Mouse (Mus musculus): ENCODE data around the gene Shc2.

DNA sequence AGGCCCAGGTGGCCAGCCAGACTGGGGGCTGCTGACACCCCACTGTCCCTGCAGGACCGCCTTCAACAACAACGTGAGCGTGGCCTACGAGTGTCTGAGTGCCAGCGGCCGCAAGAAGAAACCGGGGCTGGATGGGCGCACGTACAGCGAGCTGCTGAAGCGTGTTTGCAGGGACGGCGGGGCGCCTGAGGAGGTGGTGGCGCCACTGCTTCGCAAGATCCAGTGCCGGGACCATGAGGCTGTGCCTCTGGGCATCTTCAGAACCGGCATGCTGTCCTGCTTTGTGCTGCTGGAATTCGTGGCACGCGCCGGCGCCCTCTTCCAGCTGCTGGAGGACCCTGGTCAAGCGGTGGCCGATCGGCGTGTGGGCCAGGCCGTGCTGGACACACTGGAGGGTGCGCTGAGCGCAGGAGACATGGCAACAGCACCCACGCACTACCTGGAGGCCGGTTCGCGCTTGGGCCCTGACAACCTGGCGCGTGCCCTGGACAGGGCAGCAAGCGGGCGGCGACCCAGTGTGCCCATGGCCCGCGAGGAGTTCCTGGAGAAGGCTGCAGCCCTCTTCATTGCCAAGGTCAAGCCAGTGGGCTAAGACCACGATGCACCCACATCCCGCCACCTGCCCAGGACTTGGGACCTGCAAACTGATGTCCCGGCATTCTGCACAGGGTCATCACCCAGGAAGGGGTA lies 37.8 kb upstream of the Shc2 start:
- TF ChIP-seq CTCF (IDR thresholded peaks at IDR 0.05; ENCODE audit: control insufficient read depth, insufficient read depth, insufficient replicate concordance, low read depth, low read length) (no peak), POLR2A (IDR thresholded peaks at IDR 0.05; ENCODE audit: control insufficient read depth, low read depth, low read length) (no peak)

All from testis, adult 2 months (tissue).